8 mouse cellular contexts compared by ENCODE assay signal in genomic region chr7:4842077-4842476, GRCm38 (mm10). TPM values are rescaled to one million over a fixed set of nuclear protein-coding genes. Genes with fewer than 3 reads are reported as not detected.
DNase-seq lines count a peak whose midpoint lies in the region; ATAC-seq and TF ChIP-seq lines count a peak whose summit lies in the region.
"Had no signal": no experiment of that assay in that cellular context is flagged by ENCODE, and none has a peak within 500 bp of the region (broad histone marks: within the 10 kb centered on the region; RNA-seq: fewer than 3 reads in every experiment).

No protein-coding gene starts in this region.

- WGBS in embryonic facial prominence, embryonic 12.5 days = 51% methylated on average over 5 of the region's 5 CpGs
- 38% methylated on average over 5 of the region's 5 CpGs for WGBS in hindbrain, embryonic 16.5 days
- 58% methylated on average over 5 of the region's 5 CpGs for WGBS in midbrain, embryonic 11.5 days
- 45% methylated on average over 5 of the region's 5 CpGs for WGBS in intestine, embryonic 15.5 days
- WGBS in liver, embryonic 11.5 days = 52% methylated on average over 5 of the region's 5 CpGs

- no peak overlapping the region for H3K9ac ChIP-seq in CH12.LX (ENCODE audit: insufficient read depth, low read depth)
- no peak overlapping the region for H3K9ac ChIP-seq in embryonic facial prominence, embryonic 12.5 days
- H3K9ac ChIP-seq in hindbrain, embryonic 16.5 days (ENCODE audit: low read depth, low read length) = peak overlapping the region; percentile 68
- H3K9ac ChIP-seq in midbrain, embryonic 11.5 days (ENCODE audit: low read length) = no peak overlapping the region
- H3K9ac ChIP-seq in intestine, embryonic 15.5 days = no peak overlapping the region
- H3K9ac ChIP-seq in liver, embryonic 11.5 days (ENCODE audit: low read depth, low read length) = no peak overlapping the region

- in situ Hi-C loops in CH12.LX (cut with MboI; ENCODE audit: low pct_ligation_motif_present, low pct_unique_long_range_greater_than_20kb, low sequenced_read_pairs) = no loop called here

- peaks cover 7 to 15% of the 10 kb centered on the region in 2 experiments for H3K4me1 ChIP-seq in CH12.LX (ENCODE audit: control insufficient read depth in 1 of 2, insufficient read depth in 2 of 2)
- H3K4me1 ChIP-seq in embryonic facial prominence, embryonic 12.5 days = peaks cover 21% of the 10 kb centered on the region
- peaks cover 19% of the 10 kb centered on the region for H3K4me1 ChIP-seq in hindbrain, embryonic 16.5 days (ENCODE audit: control insufficient read depth, insufficient read depth, low read depth, low read length)
- peaks cover 20% of the 10 kb centered on the region for H3K4me1 ChIP-seq in midbrain, embryonic 11.5 days (ENCODE audit: control insufficient read depth, insufficient read depth, low read length)
- peaks cover 18% of the 10 kb centered on the region for H3K4me1 ChIP-seq in intestine, embryonic 15.5 days (replicated peaks)
- H3K4me1 ChIP-seq in liver, embryonic 11.5 days (replicated peaks; ENCODE audit: control insufficient read depth, insufficient read depth, low read length) = peaks cover 4% of the 10 kb centered on the region; the same call in 1 of the 2 replicates

- 0 out of 2 replicates have a peak overlapping the region, but pooled peaks have one; percentile 73 for H3K4me2 ChIP-seq in CH12.LX (ENCODE audit: insufficient read depth, low read depth, poor library complexity, severe bottlenecking)
- H3K4me2 ChIP-seq in embryonic facial prominence, embryonic 12.5 days (replicated peaks) = peak overlapping the region; percentile 92
- H3K4me2 ChIP-seq in hindbrain, embryonic 16.5 days (ENCODE audit: low read length) = peak overlapping the region; percentile 72
- no peak overlapping the region for H3K4me2 ChIP-seq in midbrain, embryonic 11.5 days
- H3K4me2 ChIP-seq in intestine, embryonic 15.5 days (replicated peaks) = no peak overlapping the region
- no peak overlapping the region for H3K4me2 ChIP-seq in liver, embryonic 11.5 days

- no peak for TF ChIP-seq EP300 in CH12.LX (IDR thresholded peaks at IDR 0.05; ENCODE audit: low read length)

- no peaks in the 10 kb centered on the region for H3K36me3 ChIP-seq in CH12.LX (replicated peaks in 1 of 2; ENCODE audit: control insufficient read depth in 1 of 2, insufficient read depth in 1 of 2, low read length in 1 of 2)
- no peaks in the 10 kb centered on the region for H3K36me3 ChIP-seq in embryonic facial prominence, embryonic 12.5 days
- no peaks in the 10 kb centered on the region for H3K36me3 ChIP-seq in hindbrain, embryonic 16.5 days (ENCODE audit: control insufficient read depth, insufficient read depth, low read length)
- H3K36me3 ChIP-seq in midbrain, embryonic 11.5 days (ENCODE audit: control insufficient read depth, insufficient read depth, low read length) = no peaks in the 10 kb centered on the region
- no peaks in the 10 kb centered on the region for H3K36me3 ChIP-seq in intestine, embryonic 15.5 days
- H3K36me3 ChIP-seq in liver, embryonic 11.5 days (ENCODE audit: control insufficient read depth, insufficient read depth, low read length) = no peaks in the 10 kb centered on the region

- ATAC-seq in embryonic facial prominence, embryonic 12.5 days (ENCODE audit: insufficient number of reproducible peaks, insufficient read depth, low FRiP score, low TSS enrichment) = peak; percentile 18; the same call in 1 of the 2 replicates
- peak; percentile 13 for ATAC-seq in hindbrain, embryonic 16.5 days
- ATAC-seq in midbrain, embryonic 11.5 days (ENCODE audit: low FRiP score) = no peak
- ATAC-seq in intestine, embryonic 15.5 days = no peak
- ATAC-seq in liver, embryonic 11.5 days (replicated peaks; ENCODE audit: low FRiP score) = no peak

- H3K79me2 ChIP-seq in CH12.LX (replicated peaks; ENCODE audit: control insufficient read depth, extremely low read depth, insufficient read depth, poor library complexity, severe bottlenecking) = no peaks in the 10 kb centered on the region

- TF ChIP-seq CTCF in CH12.LX (conservative IDR thresholded peaks at IDR 0.05 in 1 of 2, IDR thresholded peaks at IDR 0.05 in 1 of 2; ENCODE audit: low read depth in 2 of 2, low read length in 2 of 2) = no peak

- H3K27ac ChIP-seq in CH12.LX (ENCODE audit: insufficient read depth, low read depth) = no peak overlapping the region
- no peak overlapping the region for H3K27ac ChIP-seq in embryonic facial prominence, embryonic 12.5 days
- H3K27ac ChIP-seq in hindbrain, embryonic 16.5 days (ENCODE audit: low read depth, low read length) = peak overlapping the region; percentile 86
- H3K27ac ChIP-seq in midbrain, embryonic 11.5 days (ENCODE audit: low read depth, low read length) = no peak overlapping the region
- H3K27ac ChIP-seq in intestine, embryonic 15.5 days = no peak overlapping the region
- H3K27ac ChIP-seq in liver, embryonic 11.5 days (ENCODE audit: low read depth, low read length) = no peak overlapping the region
- H3K27ac ChIP-seq: kidney, postnatal 0 days had no signal

- DNase-seq in CH12.LX (ENCODE audit: extremely low read depth) = no peak
- peak; percentile 82 for DNase-seq in midbrain, embryonic 11.5 days (ENCODE audit: low spot score, missing footprints)
- no peak for DNase-seq in spleen, postnatal 10 days (ENCODE audit: low spot score in 2 of 2)
- DNase-seq in liver, embryonic 11.5 days (ENCODE audit: low spot score) = no peak

- no peak for TF ChIP-seq POLR2A in CH12.LX (IDR thresholded peaks at IDR 0.05; ENCODE audit: low read depth, low read length)

- H3K9me3 ChIP-seq in CH12.LX (replicated peaks; ENCODE audit: low read length) = no peaks in the 10 kb centered on the region
- H3K9me3 ChIP-seq in embryonic facial prominence, embryonic 12.5 days = no peaks in the 10 kb centered on the region
- no peaks in the 10 kb centered on the region for H3K9me3 ChIP-seq in hindbrain, embryonic 16.5 days (ENCODE audit: control insufficient read depth, low read length)
- no peaks in the 10 kb centered on the region for H3K9me3 ChIP-seq in midbrain, embryonic 11.5 days (ENCODE audit: control insufficient read depth, low read length)
- H3K9me3 ChIP-seq in intestine, embryonic 15.5 days = no peaks in the 10 kb centered on the region
- no peaks in the 10 kb centered on the region for H3K9me3 ChIP-seq in liver, embryonic 11.5 days (ENCODE audit: control insufficient read depth, low read length)

- dilution Hi-C loops in CH12.LX (cut with MboI; ENCODE audit: extremely low pct_ligation_motif_present, extremely low pct_unique_long_range_greater_than_20kb, low sequenced_read_pairs) = no loop called here

- no peak overlapping the region for H3K4me3 ChIP-seq in CH12.LX (replicated peaks in 1 of 3; ENCODE audit: low read depth in 2 of 3, low read length in 2 of 3, poor library complexity in 1 of 3)
- H3K4me3 ChIP-seq in embryonic facial prominence, embryonic 12.5 days = no peak overlapping the region
- H3K4me3 ChIP-seq in hindbrain, embryonic 16.5 days (ENCODE audit: low read length) = peak overlapping the region; percentile 64
- no peak overlapping the region for H3K4me3 ChIP-seq in midbrain, embryonic 11.5 days (ENCODE audit: low read depth, low read length)
- H3K4me3 ChIP-seq in intestine, embryonic 15.5 days (replicated peaks) = no peak overlapping the region
- no peak overlapping the region for H3K4me3 ChIP-seq in liver, embryonic 11.5 days (ENCODE audit: low read depth, low read length)

- H3K27me3 ChIP-seq in CH12.LX (replicated peaks) = peaks cover 57% of the 10 kb centered on the region
- H3K27me3 ChIP-seq in embryonic facial prominence, embryonic 12.5 days = peaks cover 86% of the 10 kb centered on the region
- H3K27me3 ChIP-seq in hindbrain, embryonic 16.5 days (replicated peaks; ENCODE audit: control insufficient read depth, insufficient read depth, low read length) = no peaks in the 10 kb centered on the region
- H3K27me3 ChIP-seq in midbrain, embryonic 11.5 days (ENCODE audit: control insufficient read depth, insufficient read depth, low read length) = peaks cover 30% of the 10 kb centered on the region
- peaks cover 44% of the 10 kb centered on the region for H3K27me3 ChIP-seq in intestine, embryonic 15.5 days (replicated peaks)
- H3K27me3 ChIP-seq in liver, embryonic 11.5 days (replicated peaks; ENCODE audit: control insufficient read depth, insufficient read depth, low read length) = peaks cover 73% of the 10 kb centered on the region

- no peak for TF ChIP-seq RAD21 in CH12.LX (IDR thresholded peaks at IDR 0.05; ENCODE audit: low read depth, low read length)

RNA-seq across cellular contexts. Expression of gene Shisa7, which starts 2.4 kb away (rescaled TPM):
- total RNA-seq in CH12.LX (2012; rRNA removed) (not detected in 2 replicates), CH12.LX (2014; rRNA removed) (not detected in 2 replicates)
- polyA plus RNA-seq in CH12.LX (2012; ENCODE audit: insufficient read length, low read depth) = not detected in 2 replicates
- 0.48 and 0.52 TPM in 2 replicates for polyA plus RNA-seq in embryonic facial prominence, embryonic 12.5 days (2016; fragmentation: Nextera tagmentation; extraction: Ambion mirVana)
- 9.9 and 10.0 TPM in 2 replicates for polyA plus RNA-seq in hindbrain, embryonic 16.5 days (2015; fragmentation: Nextera tagmentation; extraction: Ambion mirVana)
- polyA plus RNA-seq in midbrain, embryonic 11.5 days (2014; fragmentation: Nextera tagmentation; extraction: Ambion mirVana) = 1.9 and 2.4 TPM in 2 replicates
- 0.21 and 0.27 TPM in 2 replicates for polyA plus RNA-seq in intestine, embryonic 15.5 days (2015; fragmentation: Nextera tagmentation; extraction: Ambion mirVana)
- polyA plus RNA-seq in liver, embryonic 11.5 days (2014; fragmentation: Nextera tagmentation; extraction: Ambion mirVana) = 0.03 and 0.11 TPM in 2 replicates

RNA-seq across cellular contexts. Expression of gene Isoc2b, which starts 28.0 kb away (rescaled TPM):
- total RNA-seq in CH12.LX (2012; rRNA removed) = 10.8 and 19.5 TPM in 2 replicates
- 10.0 and 10.2 TPM in 2 replicates for total RNA-seq in CH12.LX (2014; rRNA removed)
- 3.9 and 4.7 TPM in 2 replicates for polyA plus RNA-seq in CH12.LX (2012; ENCODE audit: insufficient read length, low read depth)
- polyA plus RNA-seq in embryonic facial prominence, embryonic 12.5 days (2016; fragmentation: Nextera tagmentation; extraction: Ambion mirVana) = 4.1 and 4.4 TPM in 2 replicates
- 4.2 and 4.6 TPM in 2 replicates for polyA plus RNA-seq in hindbrain, embryonic 16.5 days (2015; fragmentation: Nextera tagmentation; extraction: Ambion mirVana)
- polyA plus RNA-seq in midbrain, embryonic 11.5 days (2014; fragmentation: Nextera tagmentation; extraction: Ambion mirVana) = 2.6 and 4.6 TPM in 2 replicates
- 9.7 and 15.5 TPM in 2 replicates for polyA plus RNA-seq in intestine, embryonic 15.5 days (2015; fragmentation: Nextera tagmentation; extraction: Ambion mirVana)
- polyA plus RNA-seq in liver, embryonic 11.5 days (2014; fragmentation: Nextera tagmentation; extraction: Ambion mirVana) = 5.2 and 5.3 TPM in 2 replicates

RNA-seq across cellular contexts. Expression of gene Ube2s, which starts 29.7 kb away (rescaled TPM):
- total RNA-seq in CH12.LX (2012; rRNA removed) = 238 and 304 TPM in 2 replicates
- total RNA-seq in CH12.LX (2014; rRNA removed) = 707 and 825 TPM in 2 replicates
- 392 and 452 TPM in 2 replicates for polyA plus RNA-seq in CH12.LX (2012; ENCODE audit: insufficient read length, low read depth)
- polyA plus RNA-seq in embryonic facial prominence, embryonic 12.5 days (2016; fragmentation: Nextera tagmentation; extraction: Ambion mirVana) = 422 and 452 TPM in 2 replicates
- 250 and 253 TPM in 2 replicates for polyA plus RNA-seq in hindbrain, embryonic 16.5 days (2015; fragmentation: Nextera tagmentation; extraction: Ambion mirVana)
- polyA plus RNA-seq in midbrain, embryonic 11.5 days (2014; fragmentation: Nextera tagmentation; extraction: Ambion mirVana) = 392 and 412 TPM in 2 replicates
- 303 and 321 TPM in 2 replicates for polyA plus RNA-seq in intestine, embryonic 15.5 days (2015; fragmentation: Nextera tagmentation; extraction: Ambion mirVana)
- 367 and 402 TPM in 2 replicates for polyA plus RNA-seq in liver, embryonic 11.5 days (2014; fragmentation: Nextera tagmentation; extraction: Ambion mirVana)

RNA-seq across cellular contexts. Expression of gene Isoc2a, which starts 34.9 kb away (rescaled TPM):
- 15.3 and 15.4 TPM in 2 replicates for total RNA-seq in CH12.LX (2012; rRNA removed)
- total RNA-seq in CH12.LX (2014; rRNA removed) = 8.4 and 8.6 TPM in 2 replicates
- 12.9 and 19.0 TPM in 2 replicates for polyA plus RNA-seq in CH12.LX (2012; ENCODE audit: insufficient read length, low read depth)
- polyA plus RNA-seq in embryonic facial prominence, embryonic 12.5 days (2016; fragmentation: Nextera tagmentation; extraction: Ambion mirVana) = 0.74 and 0.93 TPM in 2 replicates
- 0.89 and 0.93 TPM in 2 replicates for polyA plus RNA-seq in hindbrain, embryonic 16.5 days (2015; fragmentation: Nextera tagmentation; extraction: Ambion mirVana)
- polyA plus RNA-seq in midbrain, embryonic 11.5 days (2014; fragmentation: Nextera tagmentation; extraction: Ambion mirVana) = 0.63 and 0.78 TPM in 2 replicates
- polyA plus RNA-seq in intestine, embryonic 15.5 days (2015; fragmentation: Nextera tagmentation; extraction: Ambion mirVana) = 0.68 and 1.0 TPM in 2 replicates
- 1.3 and 1.4 TPM in 2 replicates for polyA plus RNA-seq in liver, embryonic 11.5 days (2014; fragmentation: Nextera tagmentation; extraction: Ambion mirVana)

RNA-seq across cellular contexts. Expression of gene Rpl28, which starts 49.4 kb away (rescaled TPM):
- total RNA-seq in CH12.LX (2012; rRNA removed) (2,147 and 2,603 TPM in 2 replicates), CH12.LX (2014; rRNA removed) (236 and 269 TPM in 2 replicates)
- 526 and 605 TPM in 2 replicates for polyA plus RNA-seq in CH12.LX (2012; ENCODE audit: insufficient read length, low read depth)
- 388 and 404 TPM in 2 replicates for polyA plus RNA-seq in embryonic facial prominence, embryonic 12.5 days (2016; fragmentation: Nextera tagmentation; extraction: Ambion mirVana)
- 206 and 212 TPM in 2 replicates for polyA plus RNA-seq in hindbrain, embryonic 16.5 days (2015; fragmentation: Nextera tagmentation; extraction: Ambion mirVana)
- polyA plus RNA-seq in midbrain, embryonic 11.5 days (2014; fragmentation: Nextera tagmentation; extraction: Ambion mirVana) = 203 and 211 TPM in 2 replicates
- polyA plus RNA-seq in intestine, embryonic 15.5 days (2015; fragmentation: Nextera tagmentation; extraction: Ambion mirVana) = 328 and 339 TPM in 2 replicates
- 218 and 238 TPM in 2 replicates for polyA plus RNA-seq in liver, embryonic 11.5 days (2014; fragmentation: Nextera tagmentation; extraction: Ambion mirVana)

Comparison
In these comparisons a context has a peak if more than half of its experiments do, and no peak if none do; other contexts are left out.
1. H3K4me2 ChIP-seq: peak in CH12.LX (single experiment), embryonic facial prominence, embryonic 12.5 days (single experiment) and hindbrain, embryonic 16.5 days (single experiment); none in midbrain, embryonic 11.5 days (single experiment), intestine, embryonic 15.5 days (single experiment) and liver, embryonic 11.5 days (single experiment).
2. ATAC-seq: peak in embryonic facial prominence, embryonic 12.5 days (single experiment) and hindbrain, embryonic 16.5 days (single experiment); none in midbrain, embryonic 11.5 days (single experiment), intestine, embryonic 15.5 days (single experiment) and liver, embryonic 11.5 days (single experiment).